Mouse (Mus musculus) CD8-positive naive resting alpha-beta T cell, adult 2 months (primary cell): ENCODE results near the gene Gclm.
"Not testable (repeated sequence)": the region's sequence is repeated elsewhere in the genome, so short reads cannot be mapped to it uniquely, and the experiment has no call there.

ENCODE experiments used
- DNase-seq, 2 experiments: peaks; one replicate each; pipeline ENCODE4 v3.0.0; 2022; ENCODE audit warnings: low read depth in 2 of 2, low spot score in 2 of 2

Gclm gene

DNA sequence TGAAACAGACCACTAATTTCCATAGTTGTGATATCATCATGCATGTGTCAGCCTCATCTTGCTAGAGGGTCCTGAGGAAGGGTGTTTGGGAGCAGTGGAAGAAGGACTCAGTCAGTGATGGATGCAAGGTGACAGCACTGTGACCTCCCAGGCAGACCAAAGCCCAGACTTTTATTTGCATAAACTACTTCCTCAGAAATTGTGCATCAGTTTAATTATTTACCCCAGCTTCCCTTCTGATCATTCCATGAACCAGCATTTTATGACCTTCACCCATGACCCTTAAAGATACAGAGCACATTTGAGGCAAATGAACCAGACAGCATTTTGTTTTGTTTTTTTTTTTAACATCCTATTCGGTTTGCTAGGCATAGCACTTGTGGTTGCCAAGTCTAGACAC lies 9.6 kb upstream of the Gclm start:
- DNase-seq: no peak

DNA sequence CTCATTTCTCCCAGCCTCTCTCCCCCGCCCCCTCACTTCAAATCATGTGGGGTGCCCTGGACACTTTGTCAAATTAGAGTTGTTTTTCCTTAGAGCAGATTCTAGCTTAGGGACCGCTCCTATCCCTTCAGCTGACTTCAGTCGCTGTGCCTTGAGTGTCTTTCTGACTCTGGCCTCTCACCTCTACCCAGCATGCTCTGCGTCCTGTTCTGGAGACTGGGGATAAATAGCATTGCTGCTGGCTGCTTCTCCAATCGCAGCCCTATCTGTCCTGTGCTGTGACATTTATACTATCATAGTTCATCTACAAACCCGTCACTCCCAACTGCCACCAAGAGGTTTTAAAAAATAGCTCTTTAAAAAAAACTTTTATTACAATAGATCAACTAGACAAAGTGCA lies 2.5 kb upstream of the Gclm start:
- no peak for DNase-seq

DNA sequence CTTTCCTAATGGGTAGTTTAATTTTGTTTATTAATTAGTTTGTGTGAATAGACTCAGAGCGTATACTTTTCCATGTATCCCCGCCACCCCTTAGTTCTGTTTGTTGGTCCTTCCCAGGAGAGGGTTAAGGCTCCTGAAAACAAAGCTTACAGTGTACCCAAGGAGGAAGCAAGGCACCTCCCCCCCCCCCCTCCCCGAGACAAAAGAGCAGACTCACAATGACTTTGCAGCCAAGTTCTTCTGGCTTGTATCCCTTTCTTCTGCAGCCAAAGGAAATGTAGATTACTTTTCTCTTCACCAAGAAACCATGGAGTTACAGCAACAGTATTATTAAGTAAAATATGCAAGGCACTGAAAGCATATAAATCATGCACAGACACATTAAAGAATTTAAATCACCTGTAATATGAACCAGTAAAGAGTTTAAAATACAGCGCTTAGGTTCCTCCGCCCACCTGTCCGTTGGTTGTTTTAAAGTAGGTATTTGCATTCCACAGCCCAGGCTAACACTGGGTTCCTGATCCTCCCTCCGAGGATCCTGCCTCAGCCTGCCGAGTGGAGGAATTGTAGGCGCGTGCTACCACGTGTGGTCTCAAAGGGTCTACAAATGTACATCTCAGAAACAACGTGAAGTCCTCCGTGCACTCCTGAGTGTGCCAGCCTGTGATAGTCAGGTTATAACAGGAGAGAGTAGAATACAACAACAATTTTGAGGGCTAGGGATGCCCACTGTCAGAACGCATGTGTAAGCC lies 1.8 kb upstream of the Gclm start:
- no peak for DNase-seq

DNA sequence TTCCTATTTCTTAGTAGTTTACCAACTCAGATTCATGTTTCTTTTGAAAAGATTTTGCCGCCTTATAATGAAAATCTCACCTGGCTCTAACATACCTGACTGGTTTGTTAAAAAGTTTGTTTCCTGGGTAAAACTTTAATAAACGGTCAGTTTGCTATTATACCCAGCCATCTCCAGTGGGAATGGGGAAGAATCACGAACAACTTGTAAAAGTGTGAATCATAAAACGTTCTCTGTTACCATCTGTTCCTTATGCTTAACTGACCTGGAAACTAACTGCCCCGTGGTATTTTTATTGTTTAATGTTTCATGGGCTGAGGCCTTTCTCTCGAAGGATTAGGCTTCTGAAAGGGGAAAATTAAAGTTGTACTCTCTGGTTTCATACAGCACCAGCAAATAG lies 598 bp upstream of the Gclm start:
- DNase-seq: no peak

DNA sequence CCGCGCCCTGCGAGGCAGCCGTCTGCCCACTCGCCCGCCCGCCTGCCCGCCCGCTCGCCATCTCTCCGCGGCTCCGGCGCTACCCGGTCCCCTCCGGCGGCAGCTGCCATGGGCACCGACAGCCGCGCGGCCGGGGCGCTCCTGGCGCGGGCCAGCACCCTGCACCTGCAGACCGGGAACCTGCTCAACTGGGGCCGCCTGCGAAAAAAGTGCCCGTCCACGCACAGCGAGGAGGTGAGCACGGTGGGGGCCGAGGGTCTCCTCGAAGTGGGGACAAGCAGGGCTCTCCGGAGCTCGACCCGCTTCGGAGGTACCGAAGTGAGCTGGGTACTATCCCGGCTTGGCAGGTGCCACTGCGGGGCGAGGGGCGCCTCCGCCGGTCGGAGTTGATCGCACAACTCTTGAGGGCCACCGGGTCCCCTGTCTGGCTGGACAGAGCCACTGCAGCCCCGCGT lies 548 bp downstream of the Gclm start:
- DNase-seq: peak in 1 of 2 experiments; percentile 43

DNA sequence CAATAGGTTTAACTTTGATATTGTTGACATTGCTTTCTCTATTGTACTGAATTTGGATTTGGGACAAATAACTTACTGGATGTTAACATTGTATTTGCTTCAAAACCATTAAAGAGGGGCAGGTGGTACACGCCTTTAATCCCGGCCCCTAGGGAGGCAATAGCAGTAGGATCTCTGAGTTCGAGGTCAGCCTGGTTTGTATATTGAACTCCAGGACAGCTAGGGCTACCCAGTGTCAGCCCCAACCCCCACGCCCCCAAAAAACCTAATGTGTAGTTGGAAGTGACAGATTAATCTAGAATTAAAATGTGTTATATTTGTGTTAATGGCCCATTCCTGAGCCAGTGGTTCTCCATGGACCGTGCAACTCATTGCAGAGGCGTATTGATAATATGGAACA lies 1.0 kb downstream of the Gclm start:
- no peak for DNase-seq

DNA sequence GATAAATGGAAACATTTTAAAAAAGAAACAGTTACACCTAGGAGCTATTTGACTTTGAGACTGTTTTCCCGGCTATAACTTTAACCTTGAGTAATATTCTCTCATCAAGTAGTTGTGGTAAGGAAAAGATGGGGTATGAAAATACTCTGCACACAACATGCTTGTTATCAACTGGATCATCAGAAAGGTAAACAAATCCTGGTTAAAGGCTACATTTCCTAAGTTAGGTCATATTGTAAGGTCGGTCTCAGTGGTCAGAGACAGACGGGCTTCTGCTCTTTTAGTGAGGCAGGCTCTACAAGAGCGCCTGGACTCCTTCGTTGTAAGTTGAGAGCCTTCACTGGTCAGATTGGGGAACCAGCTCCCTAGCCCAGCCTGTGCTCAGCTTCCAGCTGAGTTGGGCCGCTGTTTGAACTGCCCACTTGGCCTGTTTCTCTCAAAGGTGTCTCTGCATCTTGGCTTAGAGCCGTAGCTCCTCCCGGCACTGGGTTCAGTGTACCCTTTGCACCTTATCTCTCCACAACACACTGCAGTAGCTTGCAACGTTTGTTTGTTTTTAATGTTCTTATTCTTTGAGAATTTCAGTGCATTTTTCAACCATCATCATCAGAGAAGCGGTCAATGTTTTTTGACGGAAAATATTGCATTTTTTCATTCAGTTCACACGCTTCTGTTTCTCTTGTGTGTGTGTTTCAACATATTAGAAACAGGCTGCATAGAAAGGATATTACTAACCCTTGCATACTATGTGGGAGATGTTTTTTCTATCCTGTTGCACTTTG lies 1.8 kb downstream of the Gclm start:
- DNase-seq: no peak

DNA sequence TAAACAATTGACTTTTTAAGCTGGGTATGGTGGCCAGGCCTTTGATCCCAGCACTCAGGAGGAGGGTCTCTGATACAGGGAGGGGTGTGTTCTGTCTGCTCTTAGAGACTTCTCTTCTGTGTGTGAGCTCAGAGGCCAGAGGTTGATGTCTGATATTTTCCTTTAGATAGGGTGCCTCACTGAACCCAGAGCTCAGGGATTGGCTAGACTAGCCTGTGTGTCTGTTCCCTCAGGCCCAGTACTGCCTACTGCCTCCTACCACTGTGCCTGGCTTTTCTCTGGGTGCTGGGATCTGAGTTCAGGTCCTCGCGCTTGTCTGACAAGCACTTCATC lies 2.4 kb downstream of the Gclm start:
- no peak for DNase-seq

DNA sequence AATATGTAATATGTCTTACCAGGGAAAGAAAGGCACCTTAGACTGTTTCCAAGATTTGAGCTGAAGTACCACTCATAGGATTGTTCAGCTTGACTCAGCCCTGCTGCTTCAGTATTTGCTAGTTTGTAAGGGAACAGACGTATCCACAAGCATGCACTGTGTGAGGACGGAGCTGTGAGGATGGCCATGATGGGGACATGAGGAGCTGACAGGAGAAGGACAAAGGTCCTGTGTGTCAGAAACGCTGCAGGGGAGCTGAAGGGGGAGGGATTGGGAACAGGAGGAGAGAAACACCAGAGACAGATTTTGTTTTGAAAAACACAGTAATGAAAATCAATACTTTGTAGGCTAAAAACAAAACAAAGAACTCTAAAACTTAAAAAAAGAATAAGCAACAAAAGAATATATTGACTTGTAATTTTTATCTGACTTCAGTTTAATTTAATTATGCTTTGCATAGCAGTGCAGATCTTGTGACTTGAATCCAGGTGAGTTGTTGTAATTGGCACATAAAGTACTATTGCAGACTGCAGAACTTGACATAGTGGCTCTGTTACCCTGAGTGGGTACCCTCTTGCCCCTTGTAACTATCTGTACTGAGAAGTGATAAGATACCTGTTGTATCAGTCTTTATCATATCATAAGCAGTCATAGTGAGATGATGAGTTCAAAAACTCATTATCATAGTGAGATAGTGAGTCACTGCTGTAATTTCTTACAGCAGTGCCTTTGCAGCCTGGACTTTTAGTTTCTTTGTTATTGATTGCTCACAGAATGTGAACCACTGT lies 7.3 kb downstream of the Gclm start:
- DNase-seq: no peak

DNA sequence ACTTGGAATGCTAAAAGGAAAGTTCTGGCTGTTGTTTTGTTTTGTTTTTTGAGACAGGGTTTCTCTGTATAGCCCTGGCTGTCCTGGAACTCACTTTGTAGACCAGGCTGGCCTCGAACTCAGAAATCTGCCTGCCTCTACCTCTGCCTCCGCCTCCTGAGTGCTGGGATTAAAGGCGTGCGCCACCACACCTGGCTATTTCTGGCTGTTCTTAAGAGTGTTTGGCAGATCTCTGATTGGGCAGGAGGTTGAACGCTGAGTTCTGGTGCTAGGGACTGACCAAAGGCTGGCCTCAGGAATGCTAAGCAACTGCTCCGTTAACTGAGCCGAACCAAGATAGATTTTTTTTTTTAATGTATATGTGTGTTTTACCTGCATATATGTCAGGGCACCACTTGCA lies 8.7 kb downstream of the Gclm start:
- DNase-seq: not testable (repeated sequence)

DNA sequence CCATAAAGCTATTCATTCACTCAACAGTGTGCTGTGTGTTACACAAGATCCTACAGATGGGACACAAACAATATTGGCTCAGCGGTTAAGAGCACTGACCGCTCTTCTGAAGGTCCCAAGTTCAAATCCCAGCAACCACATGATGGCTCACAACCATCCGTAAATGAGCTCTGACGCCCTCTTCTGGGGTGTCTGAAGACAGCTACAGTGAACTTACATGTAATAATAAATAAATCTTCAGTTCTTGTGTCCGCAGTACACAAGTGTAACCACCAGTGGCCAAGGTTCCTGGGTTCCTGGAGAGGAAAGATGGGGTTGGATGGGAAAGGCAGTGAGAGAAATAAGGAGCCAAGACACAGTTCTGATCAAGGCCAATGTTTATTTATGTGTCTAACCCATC lies 24.6 kb downstream of the Gclm start:
- no peak for DNase-seq

DNA sequence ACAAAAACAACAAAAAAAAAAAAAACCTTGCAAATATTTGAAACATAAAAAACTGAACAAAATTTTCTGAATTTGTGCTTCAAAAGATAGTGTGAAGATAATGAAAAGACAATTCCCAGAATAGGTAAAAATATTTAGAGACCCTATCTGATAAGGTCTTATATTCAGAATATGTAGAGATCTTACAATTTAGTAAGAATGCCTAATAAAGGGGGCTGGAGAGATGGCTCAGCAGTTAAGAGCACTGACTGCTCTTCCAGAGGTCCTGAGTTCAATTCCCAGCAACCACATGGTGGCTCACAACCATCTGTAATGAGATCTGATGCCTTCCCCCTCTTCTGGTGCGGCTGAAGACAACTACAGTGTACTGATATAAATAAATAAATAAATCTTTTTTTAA lies 27.2 kb downstream of the Gclm start:
- not testable (repeated sequence) for DNase-seq

DNA sequence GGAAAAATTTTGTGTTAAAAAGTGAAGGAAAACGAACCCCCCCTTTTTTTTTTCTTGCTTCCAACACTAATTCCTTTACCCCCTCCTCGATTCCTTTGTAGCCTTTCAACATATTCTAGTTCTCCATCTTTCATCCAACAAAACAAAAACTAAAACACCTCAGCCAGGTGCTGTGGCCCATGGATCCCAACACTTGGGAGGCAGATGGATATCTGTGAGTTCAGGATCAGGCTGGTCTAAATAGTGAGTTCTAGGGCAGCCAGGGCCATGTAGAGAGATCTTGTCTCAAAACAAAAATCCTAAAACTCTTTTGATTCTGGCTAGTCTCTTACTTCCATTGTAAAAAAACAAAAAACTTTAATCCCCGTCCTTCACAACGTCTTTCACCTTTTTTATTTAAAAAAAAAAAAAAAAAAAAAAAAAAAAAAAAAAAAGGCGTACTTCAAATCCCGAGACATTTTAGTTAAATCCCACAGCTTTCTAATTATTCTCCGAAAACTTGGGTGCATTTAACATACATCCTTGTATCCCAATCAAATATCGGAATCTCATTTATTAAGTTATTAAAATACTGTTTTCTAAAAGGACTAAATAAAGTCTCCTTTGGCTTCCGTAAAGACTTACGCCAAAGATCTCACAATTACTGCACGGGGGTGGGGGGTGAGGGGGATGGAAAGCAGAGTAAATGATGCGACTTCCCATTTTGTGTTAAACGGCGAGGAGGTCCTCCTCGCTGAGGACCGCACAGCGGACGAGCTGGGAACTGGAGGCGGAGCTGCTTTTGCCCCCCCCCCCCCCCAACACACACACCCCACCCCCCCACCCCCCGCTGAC lies 28.3 kb downstream of the Gclm start:
- peak in 1 of 2 experiments; percentile 20 for DNase-seq

DNA sequence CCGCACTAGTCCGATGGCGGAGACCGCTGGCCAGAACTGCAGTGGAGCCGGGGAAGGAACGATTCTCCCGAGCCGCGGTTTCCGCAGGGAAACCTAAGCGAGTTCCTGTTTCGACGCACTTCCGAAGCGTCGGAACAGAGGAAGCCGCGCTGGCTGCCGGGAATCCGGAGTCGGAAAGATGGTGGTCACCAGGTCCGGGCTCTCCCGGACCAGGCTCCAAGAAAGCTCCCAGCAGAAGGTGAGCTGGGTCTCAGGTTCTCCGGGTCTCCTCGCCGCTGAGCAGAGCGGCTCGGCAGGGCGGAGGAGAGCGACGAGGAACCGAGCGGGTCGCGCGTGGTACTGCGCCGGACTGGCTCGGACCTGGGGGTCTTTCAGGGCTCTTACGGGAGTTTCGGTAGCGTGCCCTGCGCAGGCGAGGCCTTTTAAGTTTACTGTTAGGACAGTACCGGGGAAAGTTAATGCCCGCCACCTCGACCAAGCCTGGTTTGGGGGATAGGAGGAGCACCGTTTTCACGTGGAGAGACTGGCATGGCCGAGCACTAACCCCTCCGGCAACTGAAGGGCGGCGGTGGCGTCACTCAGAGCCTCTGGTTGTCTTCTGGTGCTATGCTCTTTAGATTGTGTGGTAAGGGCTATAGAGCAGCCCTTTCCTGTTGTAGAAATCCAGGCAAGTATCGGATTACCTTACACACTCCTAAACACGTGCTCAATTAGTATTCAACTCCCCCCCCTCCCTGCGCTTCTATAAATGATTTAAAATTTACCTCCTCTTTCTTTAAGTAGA lies 29.1 kb downstream of the Gclm start, which contains the start of gene Dnttip2:
Dnttip2 (plus strand) TSS at position 148 of the 784 bp plus-strand sequence.
- peak; percentile 65 to 76 for DNase-seq

DNA sequence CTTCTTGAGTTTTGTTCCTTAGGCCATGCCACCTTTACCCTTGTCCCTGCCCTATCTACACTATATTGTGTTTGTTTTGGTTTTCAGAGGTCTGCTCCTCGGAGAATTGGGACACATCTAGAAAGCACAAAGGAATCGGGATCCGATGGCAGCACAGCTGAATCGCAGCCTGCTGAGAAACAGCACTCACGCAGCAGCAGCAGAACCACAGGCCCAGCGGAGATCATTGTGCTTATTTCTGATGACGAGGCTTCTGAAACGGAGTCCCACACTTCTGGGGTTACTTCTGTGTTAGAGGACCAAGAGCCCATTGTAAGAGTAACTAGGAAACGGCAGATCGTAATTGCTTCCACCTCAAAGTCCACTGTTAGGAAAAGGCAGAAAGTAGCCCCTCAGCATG lies 29.8 kb downstream of the Gclm start:
- DNase-seq: no peak

DNA sequence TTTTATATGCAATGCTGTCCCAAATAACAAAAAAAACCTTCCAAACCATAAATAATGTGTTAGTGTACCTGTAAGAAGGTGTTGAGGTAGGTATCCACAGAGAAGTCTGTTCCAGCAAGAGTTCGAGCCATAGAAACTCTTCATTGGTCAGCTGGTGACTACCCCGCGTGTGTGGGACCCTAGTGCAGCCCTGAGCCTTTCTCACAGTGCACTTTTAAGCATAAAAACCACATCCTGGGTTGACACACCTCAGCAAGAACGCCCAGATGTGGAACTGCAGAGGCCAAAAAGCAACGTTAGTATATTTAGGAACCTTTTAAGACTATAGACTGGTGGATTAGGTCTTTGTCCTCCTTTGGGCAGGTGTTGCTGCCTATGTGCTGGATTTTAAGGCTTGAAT lies 41.8 kb downstream of the Gclm start:
- DNase-seq: no peak

DNA sequence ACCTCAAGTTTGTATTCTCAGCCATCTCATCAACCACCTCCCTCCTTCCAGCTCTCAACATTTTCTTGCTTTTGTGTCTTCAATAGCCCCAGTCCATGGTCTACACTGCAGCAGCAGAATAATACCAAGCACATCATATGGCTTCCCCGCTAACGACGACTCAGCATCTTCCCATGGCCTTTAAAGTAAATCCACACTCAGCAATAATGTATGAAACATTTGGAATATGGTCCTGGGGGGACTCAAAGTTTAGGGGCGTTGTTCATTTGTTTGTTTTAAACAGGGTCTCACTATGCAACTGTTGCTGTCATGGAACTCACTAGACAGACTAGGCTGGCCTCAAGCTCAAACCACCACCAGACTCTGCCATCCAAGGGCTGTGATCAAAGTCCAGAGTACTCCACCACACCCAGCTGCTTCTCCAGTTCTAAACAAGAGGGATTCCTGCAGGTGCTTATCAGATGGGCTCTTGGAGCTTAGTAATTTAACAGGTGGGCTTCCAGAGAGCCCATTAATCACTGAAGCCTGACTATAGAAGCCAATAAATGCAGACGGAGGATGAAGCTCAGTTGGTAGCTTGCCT lies 43.3 kb downstream of the Gclm start:
- no peak for DNase-seq

DNA sequence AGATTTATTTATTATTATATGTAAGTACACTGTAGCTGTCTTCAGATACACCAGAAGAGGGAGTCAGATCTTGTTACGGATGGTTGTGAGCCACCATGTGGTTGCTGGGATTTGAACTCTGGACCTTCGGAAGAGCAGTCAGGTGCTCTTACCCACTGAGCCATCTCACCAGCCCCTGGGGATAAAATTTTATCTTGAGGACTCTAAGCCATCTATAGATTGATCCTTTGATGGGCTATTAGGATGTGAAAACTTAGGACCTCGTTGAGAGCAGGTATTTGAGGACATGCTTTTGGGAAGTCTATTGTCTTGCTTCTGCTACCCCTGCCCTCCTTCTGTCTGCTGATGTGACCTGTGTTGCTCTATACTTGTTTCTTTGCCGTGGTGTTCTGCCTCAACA lies 44.0 kb downstream of the Gclm start:
- not testable (repeated sequence) for DNase-seq

DNA sequence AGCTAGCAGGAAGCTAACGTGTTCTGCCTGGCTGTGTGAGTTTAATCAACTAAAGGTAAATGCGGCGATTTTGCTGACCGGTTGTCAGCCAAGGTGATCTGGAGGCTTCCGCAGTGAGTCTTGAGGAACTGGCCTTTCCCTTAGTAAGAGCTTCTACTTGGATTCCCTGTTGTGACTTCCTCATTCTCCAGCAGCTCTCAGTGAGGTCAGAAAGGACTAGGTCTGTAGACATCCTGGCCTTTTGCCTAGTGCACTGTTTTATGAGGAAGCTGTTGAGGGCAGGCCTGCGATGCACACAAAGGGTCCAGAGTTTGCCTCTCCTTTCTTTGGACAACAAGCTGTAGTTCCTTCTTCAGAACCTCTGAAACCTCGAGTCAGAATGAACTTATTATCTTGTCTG lies 45.3 kb downstream of the Gclm start:
- no peak for DNase-seq

DNA sequence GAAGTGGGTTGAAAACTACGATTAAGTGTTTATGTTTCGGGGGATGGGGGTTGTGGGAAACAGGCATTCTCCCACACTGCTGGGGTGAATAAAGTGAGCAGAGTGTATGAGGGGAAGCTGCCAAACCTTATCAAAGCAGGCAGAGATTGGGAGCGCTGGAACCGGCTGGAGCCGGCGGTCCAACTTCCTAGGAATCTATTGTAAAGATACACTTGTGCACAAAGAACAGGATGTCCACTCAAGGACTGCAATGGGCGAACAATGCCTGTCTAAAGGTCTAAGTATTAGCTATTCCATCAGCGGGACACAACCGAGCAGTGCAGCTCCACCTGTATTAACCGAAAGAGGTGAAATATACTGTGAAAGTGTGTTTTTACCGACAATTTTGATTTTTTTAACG lies 46.5 kb downstream of the Gclm start:
- no peak for DNase-seq
